Mouse (Mus musculus) CH12.LX (cell line): Measurements from ENCODE around the gene Inpp5e.

Experiments used
- CTCF ChIP-seq, 2 experiments: IDR thresholded peaks in 1 of 2; conservative IDR thresholded peaks in 1 of 2; 2 replicates each; pipeline ENCODE4 v1.5.1; 2011 to 2012; ENCODE audit warnings: low read depth in 2 of 2, low read length in 2 of 2, improper control_type of control experiment in 1 of 2, inconsistent platforms in 1 of 2, mild to moderate bottlenecking in 1 of 2, moderate library complexity in 1 of 2
- POLR2A ChIP-seq: IDR thresholded peaks from 2 replicates; pipeline ENCODE4 v1.6.1; 2011; ENCODE audit warnings: low read depth, mild to moderate bottlenecking, improper control_type of control experiment, low read length
- POLR2AphosphoS2 ChIP-seq: IDR thresholded peaks from 2 replicates; pipeline ENCODE4 v1.6.1; 2011; ENCODE audit warnings: low read depth, low read length, improper control_type of control experiment
- TCF12 ChIP-seq: IDR thresholded peaks from 2 replicates; pipeline ENCODE4 v1.6.1; 2014; ENCODE audit warnings: low read depth, mild to moderate bottlenecking, inconsistent platforms, low read length, improper control_type of control experiment

DNA sequence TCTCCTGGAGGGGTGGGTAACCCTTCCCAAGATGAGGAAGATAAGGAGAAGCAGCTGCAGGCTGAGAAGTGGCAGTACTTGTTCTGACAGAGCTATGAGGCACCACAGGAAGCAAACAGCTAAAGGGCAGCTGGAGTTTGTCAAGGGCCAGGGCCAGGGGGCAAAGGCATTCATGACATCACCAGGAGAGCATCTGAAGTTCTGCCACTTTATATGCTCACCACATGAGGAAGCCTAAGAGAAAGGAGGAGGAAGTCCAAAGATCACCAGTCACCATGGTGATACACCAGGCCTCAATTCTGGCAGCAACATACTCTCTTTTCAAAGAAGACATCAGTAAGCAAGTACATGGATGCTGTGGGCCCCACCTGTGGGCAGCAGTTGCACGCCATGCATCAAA, 14.1 kb upstream of the Inpp5e start:
- TF ChIP-seq CTCF (conservative IDR thresholded peaks at IDR 0.05 in 1 of 2, IDR thresholded peaks at IDR 0.05 in 1 of 2; ENCODE audit: low read depth in 2 of 2, low read length in 2 of 2) (no peak), TCF12 (no peak), POLR2AphosphoS2 (no peak), POLR2A (no peak)
